Mouse (Mus musculus) cerebellum, adult 2 months (tissue): Measurements from ENCODE around the gene Ldah.

Experiments
- CTCF ChIP-seq: fragments of 200-500 bp; IDR thresholded peaks from 2 replicates; pipeline ENCODE4 v1.5.1; 2011; ENCODE audit warnings: low read depth, mild to moderate bottlenecking, control low read depth, low read length, moderate library complexity, borderline replicate concordance; ENCODE audit not compliant: insufficient read depth
- POLR2A ChIP-seq: fragments of 200-500 bp; IDR thresholded peaks from 2 replicates; pipeline ENCODE4 v1.6.1; 2011; ENCODE audit warnings: low read length, control low read depth, borderline replicate concordance; ENCODE audit not compliant: insufficient read depth

GRCm38 (mm10) chr12:8316541-8316940, 108.6 kb downstream of the Ldah start:
- TF ChIP-seq CTCF (no peak), POLR2A (no peak)
